ENCODE assay signal across 8 mouse cellular contexts in the genomic region with DNA sequence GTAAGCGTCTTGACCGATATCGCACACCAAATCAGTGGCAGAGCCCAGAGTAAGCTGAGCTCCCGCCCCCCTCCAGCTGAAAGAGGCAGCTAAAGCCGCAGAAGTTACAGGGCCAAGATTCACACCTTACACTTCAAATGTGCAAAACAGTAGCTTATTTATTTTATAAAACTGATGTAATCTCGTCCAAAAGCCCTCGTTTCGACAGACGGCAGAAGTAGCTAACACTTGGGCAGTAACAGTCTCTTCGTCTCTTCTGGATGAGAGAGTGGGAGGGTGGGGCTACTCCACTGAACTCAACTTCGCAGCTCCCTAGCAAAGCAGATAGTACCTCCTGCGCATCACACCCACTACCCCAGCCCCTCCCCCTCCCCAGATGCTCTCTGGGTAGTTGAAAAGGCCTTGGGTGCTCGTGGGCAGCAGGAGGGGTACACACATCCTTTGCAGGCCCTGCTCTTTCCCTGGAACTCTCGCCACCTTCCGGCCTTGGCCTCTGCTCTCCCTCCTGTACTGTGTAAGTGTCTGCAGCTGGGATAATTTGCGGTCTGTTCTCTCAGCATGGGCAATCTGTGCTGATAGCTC.
A peak's percentile ranks its signal among the peaks of the same experiment; 100 is the strongest.
DNase-seq lines count a peak whose midpoint lies in the region; ATAC-seq lines count a peak whose summit lies in the region.
"Had no signal": no experiment of that assay in that cellular context is flagged by ENCODE, and none has a peak within 500 bp of the region (broad histone marks: within the 10 kb centered on the region; RNA-seq: fewer than 3 reads in every experiment).

No protein-coding gene starts in this region.

- no peak for DNase-seq in kidney, adult 8-10 months
- DNase-seq in embryo, embryonic 9.5 days (ENCODE audit: extremely low spot score), result peak; percentile 67
- peak; percentile 71 for DNase-seq in limb, embryonic 10.5 days (ENCODE audit: low spot score)
- DNase-seq in urinary bladder, postnatal 36 days (ENCODE audit: low spot score in 2 of 2), result no peak
- no peak for DNase-seq in urinary bladder, postnatal 25 days (ENCODE audit: low spot score)
- DNase-seq: layer of hippocampus, postnatal 36 days had no signal

- no peak overlapping the region for H3K9ac ChIP-seq in kidney, embryonic 16.5 days (replicated peaks; ENCODE audit: low read length)
- no peak overlapping the region for H3K9ac ChIP-seq in stomach, embryonic 14.5 days (replicated peaks; ENCODE audit: low read depth, low read length)

- no peaks in the 10 kb centered on the region for H3K36me3 ChIP-seq in kidney, embryonic 16.5 days (ENCODE audit: insufficient read depth, low read length)
- H3K36me3 ChIP-seq in limb, embryonic 10.5 days, result no peaks in the 10 kb centered on the region
- no peaks in the 10 kb centered on the region for H3K36me3 ChIP-seq in stomach, embryonic 14.5 days (ENCODE audit: control insufficient read depth, insufficient read depth, low read length)

- peak overlapping the region; percentile 16 for H3K4me2 ChIP-seq in kidney, embryonic 16.5 days (replicated peaks; ENCODE audit: low read depth, low read length)
- H3K4me2 ChIP-seq in stomach, embryonic 14.5 days (replicated peaks; ENCODE audit: low read depth, low read length), result no peak overlapping the region; the same call in 1 of the 2 replicates

- no peaks in the 10 kb centered on the region for H3K9me3 ChIP-seq in kidney, embryonic 16.5 days (ENCODE audit: low read length)
- no peaks in the 10 kb centered on the region for H3K9me3 ChIP-seq in limb, embryonic 10.5 days (replicated peaks)
- H3K9me3 ChIP-seq in stomach, embryonic 14.5 days (ENCODE audit: control insufficient read depth, low read depth, low read length), result no peaks in the 10 kb centered on the region

- H3K4me1 ChIP-seq in kidney, embryonic 16.5 days (ENCODE audit: insufficient read depth, low read length), result peaks cover 24% of the 10 kb centered on the region
- peaks cover 45% of the 10 kb centered on the region for H3K4me1 ChIP-seq in limb, embryonic 10.5 days
- peaks cover 16% of the 10 kb centered on the region for H3K4me1 ChIP-seq in stomach, embryonic 14.5 days (ENCODE audit: control insufficient read depth, insufficient read depth, low read length)

- no peak overlapping the region for H3K4me3 ChIP-seq in kidney, embryonic 16.5 days (ENCODE audit: low read length)
- peak overlapping the region; percentile 25 for H3K4me3 ChIP-seq in limb, embryonic 10.5 days
- H3K4me3 ChIP-seq in stomach, embryonic 14.5 days (ENCODE audit: low read depth, low read length), result no peak overlapping the region

- H3K27me3 ChIP-seq in kidney, embryonic 16.5 days (ENCODE audit: insufficient read depth, low read length), result no peaks in the 10 kb centered on the region
- H3K27me3 ChIP-seq in limb, embryonic 10.5 days (ENCODE audit: low read depth, poor library complexity, severe bottlenecking), result peaks cover 13% of the 10 kb centered on the region
- H3K27me3 ChIP-seq in stomach, embryonic 14.5 days (ENCODE audit: control insufficient read depth, insufficient read depth, low read length), result no peaks in the 10 kb centered on the region

- ATAC-seq in kidney, embryonic 16.5 days (ENCODE audit: low FRiP score, low TSS enrichment), result 0 out of 2 replicates have a peak, but pooled peaks have one; percentile 52
- no peak for ATAC-seq in stomach, embryonic 14.5 days (ENCODE audit: insufficient number of reproducible peaks, insufficient read depth, low FRiP score, low read depth)

- 18% methylated on average over 16 of the region's 16 CpGs for WGBS in kidney, embryonic 16.5 days
- 3% methylated on average over 16 of the region's 16 CpGs for WGBS in limb, embryonic 10.5 days
- 19% methylated on average over 16 of the region's 16 CpGs for WGBS in stomach, embryonic 14.5 days

- no peak overlapping the region for H3K27ac ChIP-seq in kidney, embryonic 16.5 days (ENCODE audit: low read length)
- H3K27ac ChIP-seq in limb, embryonic 10.5 days, result peak overlapping the region; percentile 84
- peak overlapping the region; percentile 35 for H3K27ac ChIP-seq in stomach, embryonic 14.5 days (ENCODE audit: low read length)

Comparison
In these comparisons a context has a peak if more than half of its experiments do, and no peak if none do; other contexts are left out.
1. DNase-seq: peak in embryo, embryonic 9.5 days (single experiment) and limb, embryonic 10.5 days (single experiment); none in kidney, adult 8-10 months (0 of 2), urinary bladder, postnatal 36 days (0 of 2) and urinary bladder, postnatal 25 days (single experiment).